ENCODE assay signal across 19 mouse cellular contexts in genomic region chr1:138209751-138210150, GRCm38 (mm10). TPM values are rescaled to one million over a fixed set of nuclear protein-coding genes. Genes with fewer than 3 reads are reported as not detected.
DNase-seq lines count a peak whose midpoint lies in the region; ATAC-seq and TF ChIP-seq lines count a peak whose summit lies in the region.
"Had no signal": no experiment of that assay in that cellular context is flagged by ENCODE, and none has a peak within 500 bp of the region (broad histone marks: within the 10 kb centered on the region; RNA-seq: fewer than 3 reads in every experiment).

No protein-coding gene starts in this region.

- peak; percentile 79 for TF ChIP-seq EP300 in lung, postnatal 0 days (IDR thresholded peaks at IDR 0.05)

- H3K4me3 ChIP-seq in kidney, adult 2 months (ENCODE audit: insufficient read depth, low read depth, low read length) = no peak overlapping the region
- no peak overlapping the region for H3K4me3 ChIP-seq in lung, postnatal 0 days (ENCODE audit: low read depth, low read length)
- no peak overlapping the region for H3K4me3 ChIP-seq in lung, adult 2 months (replicated peaks; ENCODE audit: extremely low read depth, low read depth, low read length)
- H3K4me3 ChIP-seq: embryonic facial prominence, embryonic 10.5 days; forebrain, embryonic 13.5 days; gastrocnemius, adult 2 months; heart, embryonic 13.5 days; hindbrain, embryonic 10.5 days had no signal

- H3K9ac ChIP-seq in lung, postnatal 0 days (replicated peaks; ENCODE audit: low read depth) = no peak overlapping the region
- H3K9ac ChIP-seq: forebrain, embryonic 13.5 days; forebrain, postnatal 0 days; heart, embryonic 13.5 days; hindbrain, embryonic 14.5 days had no signal

- ATAC-seq in lung, postnatal 0 days = peak; percentile 85
- ATAC-seq: forebrain, embryonic 13.5 days; forebrain, postnatal 0 days had no signal

- H3K36me3 ChIP-seq in kidney, adult 2 months (ENCODE audit: control insufficient read depth, insufficient read depth, low read length) = no peaks in the 10 kb centered on the region
- H3K36me3 ChIP-seq in lung, postnatal 0 days (ENCODE audit: insufficient read depth, low read length) = no peaks in the 10 kb centered on the region
- H3K36me3 ChIP-seq: embryonic facial prominence, embryonic 10.5 days; heart, embryonic 13.5 days; hindbrain, embryonic 10.5 days had no signal

- H3K4me2 ChIP-seq in lung, postnatal 0 days (replicated peaks; ENCODE audit: low read depth, low read length) = no peak overlapping the region
- H3K4me2 ChIP-seq: forebrain, embryonic 13.5 days; heart, embryonic 13.5 days; hindbrain, embryonic 14.5 days had no signal

- H3K9me3 ChIP-seq in lung, postnatal 0 days (ENCODE audit: low read length) = no peaks in the 10 kb centered on the region
- H3K9me3 ChIP-seq: embryonic facial prominence, embryonic 10.5 days; forebrain, embryonic 13.5 days; heart, embryonic 13.5 days; hindbrain, embryonic 10.5 days had no signal

- WGBS in kidney, adult 2 months = 57% methylated on average over 3 of the region's 3 CpGs
- 56% methylated on average over 3 of the region's 3 CpGs for WGBS in lung, postnatal 0 days
- 66% methylated on average over 3 of the region's 3 CpGs for WGBS in lung, adult 2 months

- no peaks in the 10 kb centered on the region for H3K27me3 ChIP-seq in kidney, adult 2 months (replicated peaks; ENCODE audit: control insufficient read depth, insufficient read depth, low read length)
- H3K27me3 ChIP-seq in lung, postnatal 0 days (replicated peaks; ENCODE audit: insufficient read depth, low read length) = no peaks in the 10 kb centered on the region
- H3K27me3 ChIP-seq: forebrain, embryonic 13.5 days; heart, embryonic 13.5 days had no signal

- DNase-seq in kidney, adult 2 months = peak; percentile 84
- no peak for DNase-seq in kidney, adult 18-20 months
- peak; percentile 38 to 46 for DNase-seq in kidney, postnatal 36 days
- no peak for DNase-seq in kidney, adult 11 months
- peak; percentile 79 for DNase-seq in lung, postnatal 0 days (ENCODE audit: low spot score)
- no peak for DNase-seq in lung, adult 2 months
- no peak for DNase-seq in adrenal gland, adult 8-10 months
- DNase-seq: adrenal gland, adult 2 months; adrenal gland, postnatal 36 days; cerebellum, adult 2 months; cerebellum, postnatal 10 days; forebrain, postnatal 0 days; gastrocnemius, adult 2 months; gastrocnemius, postnatal 25 days had no signal

- H3K27ac ChIP-seq in kidney, adult 2 months (ENCODE audit: insufficient read depth, low read depth, low read length) = peak overlapping the region; percentile 39; the same call in 1 of the 2 replicates
- H3K27ac ChIP-seq in lung, postnatal 0 days (ENCODE audit: low read length) = no peak overlapping the region
- H3K27ac ChIP-seq: embryonic facial prominence, embryonic 10.5 days; forebrain, embryonic 13.5 days; gastrocnemius, adult 2 months; heart, embryonic 13.5 days; hindbrain, embryonic 10.5 days; hindbrain, embryonic 14.5 days had no signal

- H3K4me1 ChIP-seq in kidney, adult 2 months (ENCODE audit: control insufficient read depth, insufficient read depth, low read length) = peaks cover 3% of the 10 kb centered on the region; the same call in 1 of the 2 replicates
- no peaks in the 10 kb centered on the region for H3K4me1 ChIP-seq in lung, postnatal 0 days (ENCODE audit: insufficient read depth, low read depth, low read length)
- no peaks in the 10 kb centered on the region for H3K4me1 ChIP-seq in lung, adult 2 months (ENCODE audit: control insufficient read depth, insufficient read depth, low read length)
- H3K4me1 ChIP-seq: heart, embryonic 13.5 days had no signal

- no peak for TF ChIP-seq CTCF in kidney, adult 2 months (conservative IDR thresholded peaks at IDR 0.05; ENCODE audit: insufficient read depth, insufficient read length, low read depth, low read length)
- TF ChIP-seq CTCF in lung, postnatal 0 days (IDR thresholded peaks at IDR 0.05) = no peak
- TF ChIP-seq CTCF in lung, adult 2 months (IDR thresholded peaks at IDR 0.05; ENCODE audit: insufficient read depth, low read length) = no peak

- no peak for TF ChIP-seq POLR2A in kidney, adult 2 months (IDR thresholded peaks at IDR 0.05; ENCODE audit: low read depth, low read length)
- no peak for TF ChIP-seq POLR2A in lung, adult 2 months (IDR thresholded peaks at IDR 0.05; ENCODE audit: borderline replicate concordance, extremely low read depth, low read depth, low read length)

RNA-seq across cellular contexts. Expression of gene Ptprc, which starts 34.2 kb away (rescaled TPM):
- 3.5 and 17.3 TPM in 2 replicates for polyA plus RNA-seq in kidney, adult 2 months (2012; rRNA removed)
- 9.3 and 10.7 TPM in 2 replicates for polyA plus RNA-seq in lung, postnatal 0 days (2015; fragmentation: Nextera tagmentation; extraction: Ambion mirVana)
- 37.0 and 38.1 TPM in 2 replicates for polyA plus RNA-seq in lung, adult 2 months (2012; rRNA removed)
- 10 to 100 TPM in 2 of 4 experiments, 1 to 10 TPM in 2; 6.8 to 18.3 (median 12.3) TPM for total RNA-seq in adrenal gland, adult 8-10 months (2022)

Comparison
In these comparisons a context has a peak if more than half of its experiments do, and no peak if none do; other contexts are left out.
1. DNase-seq: peak in kidney, adult 2 months (single experiment), kidney, postnatal 36 days (2 of 2) and lung, postnatal 0 days (single experiment); none in kidney, adult 18-20 months (single experiment), kidney, adult 11 months (single experiment), lung, adult 2 months (single experiment) and adrenal gland, adult 8-10 months (single experiment).